19 mouse cellular contexts compared by ENCODE assay signal in the genomic region with DNA sequence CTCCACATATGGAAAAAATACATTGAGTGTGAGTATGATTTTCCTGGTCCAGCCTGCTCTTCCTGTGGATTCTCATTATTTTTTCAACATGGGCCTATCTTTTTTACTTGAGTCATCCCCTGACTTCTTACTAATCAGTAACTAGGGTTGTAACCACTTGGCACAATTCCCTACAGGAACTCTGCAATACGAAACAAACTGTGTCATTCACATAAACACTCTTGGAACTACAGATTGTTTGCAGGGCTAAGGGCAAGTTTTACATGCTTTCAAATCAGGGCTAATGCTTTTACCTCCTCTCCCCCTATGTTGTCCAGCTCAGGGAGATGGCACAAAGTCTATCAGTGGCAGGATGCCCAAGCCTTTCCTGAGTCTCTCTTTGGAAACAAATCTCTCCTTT.
DNase-seq lines count a peak whose midpoint lies in the region; ATAC-seq and TF ChIP-seq lines count a peak whose summit lies in the region.
"Had no signal": no experiment of that assay in that cellular context is flagged by ENCODE, and none has a peak within 500 bp of the region (broad histone marks: within the 10 kb centered on the region; RNA-seq: fewer than 3 reads in every experiment).

No protein-coding gene starts in this region.

- TF ChIP-seq CTCF in kidney, adult 2 months (conservative IDR thresholded peaks at IDR 0.05; ENCODE audit: insufficient read depth, insufficient read length, low read depth, low read length), result no peak

- no peak for TF ChIP-seq POLR2A in kidney, adult 2 months (IDR thresholded peaks at IDR 0.05; ENCODE audit: low read depth, low read length)

- 9% methylated on average over 1 of the region's 1 CpGs for WGBS in kidney, adult 2 months
- 36% methylated on average over 1 of the region's 1 CpGs for WGBS in kidney, embryonic 16.5 days
- 49% methylated on average over 1 of the region's 1 CpGs for WGBS in liver, embryonic 15.5 days (ENCODE audit: insufficient replicate concordance)
- WGBS in liver, embryonic 12.5 days (ENCODE audit: insufficient replicate concordance), result 39% methylated on average over 1 of the region's 1 CpGs
- WGBS in large intestine, adult 2 months, result 3% methylated on average over 1 of the region's 1 CpGs
- 59% methylated on average over 1 of the region's 1 CpGs for WGBS in heart, embryonic 12.5 days

- ATAC-seq in kidney, embryonic 16.5 days (ENCODE audit: low FRiP score, low TSS enrichment), result no peak
- ATAC-seq in liver, embryonic 15.5 days (ENCODE audit: insufficient read depth), result peak; percentile 49
- no peak for ATAC-seq in liver, embryonic 12.5 days
- no peak for ATAC-seq in heart, embryonic 12.5 days (ENCODE audit: insufficient number of reproducible peaks, low FRiP score)
- ATAC-seq: forebrain, embryonic 13.5 days; inflammation-experienced regulatory T-cells, adult 6 months; midbrain, embryonic 15.5 days had no signal

- no peak overlapping the region for H3K27ac ChIP-seq in kidney, adult 2 months (ENCODE audit: insufficient read depth, low read depth, low read length)
- no peak overlapping the region for H3K27ac ChIP-seq in kidney, embryonic 16.5 days (ENCODE audit: low read length)
- peak overlapping the region; percentile 60 for H3K27ac ChIP-seq in liver, embryonic 15.5 days (replicated peaks)
- no peak overlapping the region for H3K27ac ChIP-seq in liver, embryonic 12.5 days
- H3K27ac ChIP-seq in heart, embryonic 12.5 days (ENCODE audit: poor library complexity, severe bottlenecking), result no peak overlapping the region
- H3K27ac ChIP-seq: embryonic facial prominence, embryonic 12.5 days; forebrain, embryonic 13.5 days; heart, embryonic 13.5 days; hindbrain, embryonic 13.5 days; midbrain, embryonic 15.5 days had no signal

- no peaks in the 10 kb centered on the region for H3K27me3 ChIP-seq in kidney, adult 2 months (replicated peaks; ENCODE audit: control insufficient read depth, insufficient read depth, low read length)
- H3K27me3 ChIP-seq in kidney, embryonic 16.5 days (ENCODE audit: insufficient read depth, low read length), result no peaks in the 10 kb centered on the region
- no peaks in the 10 kb centered on the region for H3K27me3 ChIP-seq in liver, embryonic 15.5 days
- no peaks in the 10 kb centered on the region for H3K27me3 ChIP-seq in liver, embryonic 12.5 days (replicated peaks)
- no peaks in the 10 kb centered on the region for H3K27me3 ChIP-seq in heart, embryonic 12.5 days (replicated peaks)
- H3K27me3 ChIP-seq: embryonic facial prominence, embryonic 12.5 days; forebrain, embryonic 13.5 days; heart, embryonic 13.5 days; hindbrain, embryonic 13.5 days; midbrain, embryonic 15.5 days had no signal

- no peak overlapping the region for H3K4me2 ChIP-seq in kidney, embryonic 16.5 days (replicated peaks; ENCODE audit: low read depth, low read length)
- no peak overlapping the region for H3K4me2 ChIP-seq in liver, embryonic 15.5 days
- H3K4me2 ChIP-seq in liver, embryonic 12.5 days, result no peak overlapping the region
- no peak overlapping the region for H3K4me2 ChIP-seq in heart, embryonic 12.5 days
- H3K4me2 ChIP-seq: embryonic facial prominence, embryonic 12.5 days; forebrain, embryonic 13.5 days; heart, embryonic 13.5 days; hindbrain, embryonic 13.5 days; midbrain, embryonic 15.5 days had no signal

- H3K9ac ChIP-seq in kidney, embryonic 16.5 days (replicated peaks; ENCODE audit: low read length), result no peak overlapping the region
- no peak overlapping the region for H3K9ac ChIP-seq in liver, embryonic 15.5 days
- H3K9ac ChIP-seq in liver, embryonic 12.5 days, result no peak overlapping the region
- H3K9ac ChIP-seq in heart, embryonic 12.5 days, result no peak overlapping the region
- H3K9ac ChIP-seq: embryonic facial prominence, embryonic 12.5 days; forebrain, embryonic 13.5 days; heart, embryonic 13.5 days; hindbrain, embryonic 13.5 days; midbrain, embryonic 15.5 days had no signal

- H3K36me3 ChIP-seq in kidney, adult 2 months (ENCODE audit: control insufficient read depth, insufficient read depth, low read length), result no peaks in the 10 kb centered on the region
- no peaks in the 10 kb centered on the region for H3K36me3 ChIP-seq in kidney, embryonic 16.5 days (ENCODE audit: insufficient read depth, low read length)
- no peaks in the 10 kb centered on the region for H3K36me3 ChIP-seq in liver, embryonic 15.5 days (replicated peaks)
- no peaks in the 10 kb centered on the region for H3K36me3 ChIP-seq in liver, embryonic 12.5 days
- H3K36me3 ChIP-seq in heart, embryonic 12.5 days, result no peaks in the 10 kb centered on the region
- H3K36me3 ChIP-seq: embryonic facial prominence, embryonic 12.5 days; heart, embryonic 13.5 days; hindbrain, embryonic 13.5 days; midbrain, embryonic 15.5 days had no signal

- peaks cover 3% of the 10 kb centered on the region; the same call in 1 of the 2 replicates for H3K4me1 ChIP-seq in kidney, adult 2 months (ENCODE audit: control insufficient read depth, insufficient read depth, low read length)
- H3K4me1 ChIP-seq in kidney, embryonic 16.5 days (ENCODE audit: insufficient read depth, low read length), result no peaks in the 10 kb centered on the region
- H3K4me1 ChIP-seq in liver, embryonic 15.5 days (replicated peaks), result no peaks in the 10 kb centered on the region
- H3K4me1 ChIP-seq in liver, embryonic 12.5 days, result no peaks in the 10 kb centered on the region
- no peaks in the 10 kb centered on the region for H3K4me1 ChIP-seq in heart, embryonic 12.5 days (replicated peaks)
- H3K4me1 ChIP-seq: embryonic facial prominence, embryonic 12.5 days; forebrain, embryonic 13.5 days; heart, embryonic 13.5 days; hindbrain, embryonic 13.5 days; midbrain, embryonic 15.5 days had no signal

- DNase-seq in kidney, adult 2 months, result peak; percentile 72
- peak; percentile 60 for DNase-seq in adipocyte (ENCODE audit: low spot score)
- DNase-seq in large intestine, adult 2 months (ENCODE audit: low read depth, low spot score), result peak; percentile 88
- DNase-seq: cerebellum, adult 18-20 months; gastrocnemius, postnatal 10 days; heart, adult 11 months; thymus, postnatal 25 days had no signal

- no peak overlapping the region for H3K4me3 ChIP-seq in kidney, adult 2 months (ENCODE audit: insufficient read depth, low read depth, low read length)
- H3K4me3 ChIP-seq in kidney, embryonic 16.5 days (ENCODE audit: low read length), result no peak overlapping the region
- no peak overlapping the region for H3K4me3 ChIP-seq in liver, embryonic 15.5 days (replicated peaks)
- H3K4me3 ChIP-seq in liver, embryonic 12.5 days, result no peak overlapping the region
- H3K4me3 ChIP-seq in heart, embryonic 12.5 days, result no peak overlapping the region
- H3K4me3 ChIP-seq: embryonic facial prominence, embryonic 12.5 days; erythroblast, embryonic 14.5 days; forebrain, embryonic 13.5 days; heart, embryonic 13.5 days; hindbrain, embryonic 13.5 days; midbrain, embryonic 15.5 days; myocyte had no signal

- H3K9me3 ChIP-seq in kidney, embryonic 16.5 days (ENCODE audit: low read length), result no peaks in the 10 kb centered on the region
- H3K9me3 ChIP-seq in liver, embryonic 15.5 days (replicated peaks), result no peaks in the 10 kb centered on the region
- no peaks in the 10 kb centered on the region for H3K9me3 ChIP-seq in liver, embryonic 12.5 days (replicated peaks)
- H3K9me3 ChIP-seq in heart, embryonic 12.5 days (replicated peaks), result no peaks in the 10 kb centered on the region
- H3K9me3 ChIP-seq: embryonic facial prominence, embryonic 12.5 days; forebrain, embryonic 13.5 days; heart, embryonic 13.5 days; hindbrain, embryonic 13.5 days; midbrain, embryonic 15.5 days had no signal
